Mouse (Mus musculus): ENCODE measurements around the gene Fam32a. TPM values are rescaled to one million over a fixed set of nuclear protein-coding genes. Genes with fewer than 3 reads are reported as not detected.

Gene Fam32a
- total RNA-seq, 1 experiment, result 41.6 TPM

GRCm38 (mm10) chr8:72189417-72190214 lies 29.9 kb upstream of the Fam32a start, which contains the start of gene Hsh2d:
Hsh2d (plus strand) TSS chr8:72189638.
- no peaks in the 10 kb centered on the region for H3K36me3 ChIP-seq (ENCODE audit: control insufficient read depth, insufficient read depth, low read length, poor library complexity, severe bottlenecking)
- no peak within 1 kb of the TSS for H3K9ac ChIP-seq (ENCODE audit: insufficient read depth, low read depth, low read length, poor library complexity, severe bottlenecking)
- H3K27ac ChIP-seq (ENCODE audit: insufficient read depth, low read depth, low read length, poor library complexity, severe bottlenecking), result no peak within 1 kb of the TSS
- no peak within 1 kb of the TSS for H3K4me3 ChIP-seq (ENCODE audit: insufficient read depth in 1 of 2, low read depth in 1 of 2, low read length in 2 of 2, poor library complexity in 1 of 2, severe bottlenecking in 1 of 2)
- no peak for TF ChIP-seq ZNF384 (IDR thresholded peaks at IDR 0.05; ENCODE audit: low read depth, low read length)
- TF ChIP-seq MAFK (IDR thresholded peaks at IDR 0.05; ENCODE audit: insufficient read depth, low read depth, low read length), result no peak
- TF ChIP-seq HCFC1 (IDR thresholded peaks at IDR 0.05; ENCODE audit: borderline replicate concordance, insufficient read depth, low read length), result no peak
- no peak for TF ChIP-seq CHD2 (IDR thresholded peaks at IDR 0.05; ENCODE audit: low read depth, low read length)
- TF ChIP-seq ZC3H11A (IDR thresholded peaks at IDR 0.05; ENCODE audit: borderline replicate concordance, low read depth, low read length), result no peak
- no peaks in the 10 kb centered on the region for H3K9me3 ChIP-seq (ENCODE audit: control insufficient read depth, insufficient read depth, low read depth, low read length)
- in situ Hi-C loops (cut with MboI; ENCODE audit: low sequenced_read_pairs in 2 of 2, unreplicated experiment in 2 of 2), result no loop called here
- DNase-seq (ENCODE audit: low read depth, low spot score), result no peak
- 0 out of 4 replicates have a peak, but pooled peaks cover 0 to 1% of the 10 kb centered on the region in 2 experiments for H3K4me1 ChIP-seq (ENCODE audit: control insufficient read depth in 2 of 2, insufficient read depth in 2 of 2, low read length in 2 of 2, poor library complexity in 1 of 2)

GRCm38 (mm10) chr8:72190215-72190539 lies 29.4 kb upstream of the Fam32a start:
- no peak for TF ChIP-seq ZNF384 (IDR thresholded peaks at IDR 0.05; ENCODE audit: low read depth, low read length)
- no peak for TF ChIP-seq CHD2 (IDR thresholded peaks at IDR 0.05; ENCODE audit: low read depth, low read length)
- no peak for TF ChIP-seq MAFK (IDR thresholded peaks at IDR 0.05; ENCODE audit: insufficient read depth, low read depth, low read length)
- no peak for TF ChIP-seq ZC3H11A (IDR thresholded peaks at IDR 0.05; ENCODE audit: borderline replicate concordance, low read depth, low read length)
- no peak for TF ChIP-seq HCFC1 (IDR thresholded peaks at IDR 0.05; ENCODE audit: borderline replicate concordance, insufficient read depth, low read length)
- no peak overlapping the region for H3K27ac ChIP-seq (ENCODE audit: insufficient read depth, low read depth, low read length, poor library complexity, severe bottlenecking)
- H3K9me3 ChIP-seq (ENCODE audit: control insufficient read depth, insufficient read depth, low read depth, low read length), result no peaks in the 10 kb centered on the region
- H3K9ac ChIP-seq (ENCODE audit: insufficient read depth, low read depth, low read length, poor library complexity, severe bottlenecking), result no peak overlapping the region
- in situ Hi-C loops (cut with MboI; ENCODE audit: low sequenced_read_pairs in 2 of 2, unreplicated experiment in 2 of 2), result no loop called here
- no peak overlapping the region for H3K4me3 ChIP-seq (ENCODE audit: insufficient read depth in 1 of 2, low read depth in 1 of 2, low read length in 2 of 2, poor library complexity in 1 of 2, severe bottlenecking in 1 of 2)
- DNase-seq (ENCODE audit: low read depth, low spot score), result no peak
- 0 out of 4 replicates have a peak, but pooled peaks cover 0 to 1% of the 10 kb centered on the region in 2 experiments for H3K4me1 ChIP-seq (ENCODE audit: control insufficient read depth in 2 of 2, insufficient read depth in 2 of 2, low read length in 2 of 2, poor library complexity in 1 of 2)
- H3K36me3 ChIP-seq (ENCODE audit: control insufficient read depth, insufficient read depth, low read length, poor library complexity, severe bottlenecking), result no peaks in the 10 kb centered on the region

- Histone ChIP-seq H3K9ac (ENCODE audit: insufficient read depth, low read depth, low read length, poor library complexity, severe bottlenecking) (no peak overlapping the region), H3K36me3 (ENCODE audit: control insufficient read depth, insufficient read depth, low read length, poor library complexity, severe bottlenecking) (no peaks in the 10 kb centered on the region), H3K27ac (ENCODE audit: insufficient read depth, low read depth, low read length, poor library complexity, severe bottlenecking) (no peak overlapping the region), H3K4me3 (ENCODE audit: insufficient read depth in 1 of 2, low read depth in 1 of 2, low read length in 2 of 2, poor library complexity in 1 of 2, severe bottlenecking in 1 of 2) (no peak overlapping the region), H3K4me1 (ENCODE audit: control insufficient read depth in 2 of 2, insufficient read depth in 2 of 2, low read length in 2 of 2, poor library complexity in 1 of 2) (0 out of 4 replicates have a peak, but pooled peaks cover 0 to 1% of the 10 kb centered on the region in 2 experiments), H3K9me3 (ENCODE audit: control insufficient read depth, insufficient read depth, low read depth, low read length) (no peaks in the 10 kb centered on the region)
- TF ChIP-seq CHD2 (IDR thresholded peaks at IDR 0.05; ENCODE audit: low read depth, low read length) (no peak), HCFC1 (IDR thresholded peaks at IDR 0.05; ENCODE audit: borderline replicate concordance, insufficient read depth, low read length) (no peak), ZNF384 (IDR thresholded peaks at IDR 0.05; ENCODE audit: low read depth, low read length) (no peak), MAFK (IDR thresholded peaks at IDR 0.05; ENCODE audit: insufficient read depth, low read depth, low read length) (no peak), ZC3H11A (IDR thresholded peaks at IDR 0.05; ENCODE audit: borderline replicate concordance, low read depth, low read length) (no peak)
- no peak for DNase-seq (ENCODE audit: low read depth, low spot score)
- in situ Hi-C loops (cut with MboI; ENCODE audit: low sequenced_read_pairs in 2 of 2, unreplicated experiment in 2 of 2), result no loop called here
Measured at GRCm38 (mm10) chr8:72192065-72192464, 27.5 kb upstream of the Fam32a start.

GRCm38 (mm10) chr8:72197997-72198396 lies 21.5 kb upstream of the Fam32a start:
- no peak overlapping the region for H3K9ac ChIP-seq (ENCODE audit: insufficient read depth, low read depth, low read length, poor library complexity, severe bottlenecking)
- no peak overlapping the region for H3K27ac ChIP-seq (ENCODE audit: insufficient read depth, low read depth, low read length, poor library complexity, severe bottlenecking)
- peak overlapping the region in 1 of 2 experiments; percentile 48; a peak in 1 of 4 replicates for H3K4me3 ChIP-seq (ENCODE audit: insufficient read depth in 1 of 2, low read depth in 1 of 2, low read length in 2 of 2, poor library complexity in 1 of 2, severe bottlenecking in 1 of 2)
- in situ Hi-C loops (cut with MboI; ENCODE audit: low sequenced_read_pairs in 2 of 2, unreplicated experiment in 2 of 2), result no loop called here
- peaks cover 1 to 4% of the 10 kb centered on the region in 2 experiments; a peak in 1 of 4 replicates for H3K4me1 ChIP-seq (ENCODE audit: control insufficient read depth in 2 of 2, insufficient read depth in 2 of 2, low read length in 2 of 2, poor library complexity in 1 of 2)
- no peaks in the 10 kb centered on the region for H3K9me3 ChIP-seq (ENCODE audit: control insufficient read depth, insufficient read depth, low read depth, low read length)
- DNase-seq (ENCODE audit: low read depth, low spot score), result peak; percentile 62
- H3K36me3 ChIP-seq (ENCODE audit: control insufficient read depth, insufficient read depth, low read length, poor library complexity, severe bottlenecking), result no peaks in the 10 kb centered on the region
- no peak for TF ChIP-seq ZNF384 (IDR thresholded peaks at IDR 0.05; ENCODE audit: low read depth, low read length)
- no peak for TF ChIP-seq CHD2 (IDR thresholded peaks at IDR 0.05; ENCODE audit: low read depth, low read length)
- no peak for TF ChIP-seq MAFK (IDR thresholded peaks at IDR 0.05; ENCODE audit: insufficient read depth, low read depth, low read length)
- TF ChIP-seq HCFC1 (IDR thresholded peaks at IDR 0.05; ENCODE audit: borderline replicate concordance, insufficient read depth, low read length), result no peak
- TF ChIP-seq ZC3H11A (IDR thresholded peaks at IDR 0.05; ENCODE audit: borderline replicate concordance, low read depth, low read length), result no peak

Data from ES-E14 (cell line).